Mouse (Mus musculus): ENCODE data around the gene Gm44965. TPM values are rescaled to one million over a fixed set of nuclear protein-coding genes. Genes with fewer than 3 reads are reported as not detected.

Gm44965 gene
- polyA plus RNA-seq (2012; rRNA removed), result not detected in 2 replicates

- DNase-seq, result peak; percentile 96 to 99
- WGBS, result 1% methylated on average over 45 of the region's 45 CpGs
- Histone ChIP-seq H3K4me1 (ENCODE audit: control insufficient read depth, insufficient read depth, low read length) (peaks cover 10% of the 10 kb centered on the region), H3K4me3 (replicated peaks; ENCODE audit: insufficient read depth, low read depth, low read length) (peak within 1 kb of the TSS; percentile 79), H3K27ac (ENCODE audit: insufficient read depth, low read length) (peak within 1 kb of the TSS; percentile 96), H3K27me3 (ENCODE audit: control insufficient read depth, insufficient read depth, low read length) (no peaks in the 10 kb centered on the region)
- peak; percentile 48; the same call in 1 of the 2 replicates for TF ChIP-seq POLR2A (IDR thresholded peaks at IDR 0.05; ENCODE audit: borderline replicate concordance, insufficient read depth, low read length)
- peak; percentile 59 for TF ChIP-seq CTCF (IDR thresholded peaks at IDR 0.05; ENCODE audit: borderline replicate concordance, insufficient read depth, low read depth, low read length)
Measured at GRCm38 (mm10) chr6:48593158-48594042, at the start of gene Gm44965, which contains the start of gene Repin1. TSS of gene Gm44965 (plus strand) at chr6:48593941. TSS of gene Repin1 (plus strand) at chr6:48593883.

- Histone ChIP-seq H3K4me1 (ENCODE audit: control insufficient read depth, insufficient read depth, low read length) (peaks cover 3% of the 10 kb centered on the region; the same call in 1 of the 2 replicates), H3K4me3 (replicated peaks; ENCODE audit: insufficient read depth, low read depth, low read length) (no peak overlapping the region), H3K27me3 (ENCODE audit: control insufficient read depth, insufficient read depth, low read length) (no peaks in the 10 kb centered on the region), H3K27ac (ENCODE audit: insufficient read depth, low read length) (no peak overlapping the region)
- TF ChIP-seq CTCF (IDR thresholded peaks at IDR 0.05; ENCODE audit: borderline replicate concordance, insufficient read depth, low read depth, low read length) (no peak), POLR2A (IDR thresholded peaks at IDR 0.05; ENCODE audit: borderline replicate concordance, insufficient read depth, low read length) (no peak)
- 67% methylated on average over 5 of the region's 5 CpGs for WGBS
- no peak for DNase-seq
Measured at GRCm38 (mm10) chr6:48545251-48545650, 48.5 kb upstream of the Gm44965 start.

GRCm38 (mm10) chr6:48546271-48546670 is 47.5 kb upstream of the Gm44965 start:
- no peaks in the 10 kb centered on the region for H3K27me3 ChIP-seq (ENCODE audit: control insufficient read depth, insufficient read depth, low read length)
- no peak overlapping the region for H3K4me3 ChIP-seq (replicated peaks; ENCODE audit: insufficient read depth, low read depth, low read length)
- no peak for DNase-seq
- 57% methylated on average over 1 of the region's 1 CpGs for WGBS
- no peak overlapping the region for H3K27ac ChIP-seq (ENCODE audit: insufficient read depth, low read length)
- TF ChIP-seq CTCF (IDR thresholded peaks at IDR 0.05; ENCODE audit: borderline replicate concordance, insufficient read depth, low read depth, low read length) (peak; percentile 49; the same call in 1 of the 2 replicates), POLR2A (IDR thresholded peaks at IDR 0.05; ENCODE audit: borderline replicate concordance, insufficient read depth, low read length) (no peak)
- H3K4me1 ChIP-seq (ENCODE audit: control insufficient read depth, insufficient read depth, low read length), result no peaks in the 10 kb centered on the region

DNA sequence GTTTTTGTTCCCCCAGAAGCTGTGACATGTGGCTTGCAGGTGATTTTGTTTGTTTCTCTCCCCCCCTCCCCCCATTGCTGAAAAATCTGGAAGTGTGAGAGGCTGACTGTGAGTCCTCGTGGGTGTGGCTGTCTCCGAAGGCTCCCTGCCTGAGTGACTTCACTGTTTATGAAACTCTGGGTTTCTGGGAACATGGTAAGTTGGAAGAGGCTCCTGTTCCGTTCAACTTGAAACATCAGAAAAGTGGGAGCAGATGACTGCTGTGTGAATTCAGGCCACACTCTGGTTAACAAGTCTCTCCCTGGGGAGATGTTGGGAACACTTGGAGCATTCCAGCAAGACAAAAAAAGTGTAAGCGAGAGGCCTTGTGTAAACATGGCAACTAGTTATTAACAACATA is 46.9 kb upstream of the Gm44965 start:
- 61% methylated on average over 4 of the region's 4 CpGs for whole genome bisulfite sequencing
- no peak overlapping the region for H3K4me3 ChIP-seq (replicated peaks; ENCODE audit: insufficient read depth, low read depth, low read length)
- DNase-seq, result no peak
- no peaks in the 10 kb centered on the region for H3K27me3 ChIP-seq (ENCODE audit: control insufficient read depth, insufficient read depth, low read length)
- no peaks in the 10 kb centered on the region for H3K4me1 ChIP-seq (ENCODE audit: control insufficient read depth, insufficient read depth, low read length)
- TF ChIP-seq CTCF (IDR thresholded peaks at IDR 0.05; ENCODE audit: borderline replicate concordance, insufficient read depth, low read depth, low read length) (no peak), POLR2A (IDR thresholded peaks at IDR 0.05; ENCODE audit: borderline replicate concordance, insufficient read depth, low read length) (no peak)
- no peak overlapping the region for H3K27ac ChIP-seq (ENCODE audit: insufficient read depth, low read length)

GRCm38 (mm10) chr6:48548314-48548713 is 45.4 kb upstream of the Gm44965 start:
- WGBS, result 84% methylated on average over 6 of the region's 6 CpGs
- no peak for DNase-seq
- TF ChIP-seq CTCF (IDR thresholded peaks at IDR 0.05; ENCODE audit: borderline replicate concordance, insufficient read depth, low read depth, low read length), result no peak
- no peak for TF ChIP-seq POLR2A (IDR thresholded peaks at IDR 0.05; ENCODE audit: borderline replicate concordance, insufficient read depth, low read length)

DNA sequence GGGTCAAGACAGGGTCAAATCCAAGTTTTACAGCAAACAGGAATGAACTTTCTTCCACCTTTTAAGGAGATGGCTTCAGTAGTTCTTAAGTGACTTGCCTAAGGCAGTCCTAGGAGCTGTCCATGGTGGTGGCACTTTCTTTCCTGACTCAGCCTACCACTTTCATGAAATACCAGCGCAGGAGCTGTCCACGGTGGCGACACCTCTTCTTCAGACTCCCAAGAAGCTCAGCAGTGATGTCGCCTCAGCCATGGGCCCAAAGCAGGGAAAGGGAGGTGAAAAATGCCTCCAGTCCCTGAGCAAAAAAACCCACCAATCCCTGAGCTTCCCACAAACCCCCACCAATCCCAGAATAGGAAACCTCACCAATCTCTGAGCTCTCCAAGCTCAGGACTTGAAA is 40.8 kb upstream of the Gm44965 start:
- H3K27ac ChIP-seq (ENCODE audit: insufficient read depth, low read length), result no peak overlapping the region
- peaks cover 8% of the 10 kb centered on the region; the same call in 1 of the 2 replicates for H3K4me1 ChIP-seq (ENCODE audit: control insufficient read depth, insufficient read depth, low read length)
- H3K27me3 ChIP-seq (ENCODE audit: control insufficient read depth, insufficient read depth, low read length), result no peaks in the 10 kb centered on the region
- no peak for TF ChIP-seq POLR2A (IDR thresholded peaks at IDR 0.05; ENCODE audit: borderline replicate concordance, insufficient read depth, low read length)
- H3K4me3 ChIP-seq (replicated peaks; ENCODE audit: insufficient read depth, low read depth, low read length), result no peak overlapping the region
- DNase-seq, result no peak
- 73% methylated on average over 4 of the region's 4 CpGs for WGBS

More at GRCm38 (mm10) chr6:48548314-48548713, 45.4 kb upstream of the Gm44965 start:
- Histone ChIP-seq H3K27me3 (ENCODE audit: control insufficient read depth, insufficient read depth, low read length) (no peaks in the 10 kb centered on the region), H3K4me1 (ENCODE audit: control insufficient read depth, insufficient read depth, low read length) (no peaks in the 10 kb centered on the region), H3K4me3 (replicated peaks; ENCODE audit: insufficient read depth, low read depth, low read length) (no peak overlapping the region), H3K27ac (ENCODE audit: insufficient read depth, low read length) (no peak overlapping the region)

- peak in 1 of 2 experiments; percentile 45 for DNase-seq
- peaks cover 8% of the 10 kb centered on the region; the same call in 1 of the 2 replicates for H3K4me1 ChIP-seq (ENCODE audit: control insufficient read depth, insufficient read depth, low read length)
- whole genome bisulfite sequencing, result 43% methylated on average over 4 of the region's 4 CpGs
- no peaks in the 10 kb centered on the region for H3K27me3 ChIP-seq (ENCODE audit: control insufficient read depth, insufficient read depth, low read length)
- TF ChIP-seq CTCF (IDR thresholded peaks at IDR 0.05; ENCODE audit: borderline replicate concordance, insufficient read depth, low read depth, low read length) (no peak), POLR2A (IDR thresholded peaks at IDR 0.05; ENCODE audit: borderline replicate concordance, insufficient read depth, low read length) (no peak)
- H3K27ac ChIP-seq (ENCODE audit: insufficient read depth, low read length), result peak overlapping the region; percentile 99
- H3K4me3 ChIP-seq (replicated peaks; ENCODE audit: insufficient read depth, low read depth, low read length), result peak overlapping the region; percentile 87
Measured at GRCm38 (mm10) chr6:48553819-48554218, 39.9 kb upstream of the Gm44965 start.

Data from cerebellum, adult 2 months (tissue).